Comparison of ENCODE assay signal across 13 mouse cellular contexts in genomic region chr9:60306241-60306640, GRCm38 (mm10).
DNase-seq lines count a peak whose midpoint lies in the region; ATAC-seq and TF ChIP-seq lines count a peak whose summit lies in the region.
"Had no signal": no experiment of that assay in that cellular context is flagged by ENCODE, and none has a peak within 500 bp of the region (broad histone marks: within the 10 kb centered on the region; RNA-seq: fewer than 3 reads in every experiment).

No protein-coding gene starts in this region.

- no peak overlapping the region for H3K4me3 ChIP-seq in kidney, postnatal 0 days (replicated peaks; ENCODE audit: low read depth, low read length)
- no peak overlapping the region for H3K4me3 ChIP-seq in forebrain, embryonic 10.5 days
- H3K4me3 ChIP-seq: limb, embryonic 12.5 days; myocyte had no signal

- H3K36me3 ChIP-seq in kidney, postnatal 0 days (ENCODE audit: insufficient read depth, low read length), result no peaks in the 10 kb centered on the region
- H3K36me3 ChIP-seq in forebrain, embryonic 10.5 days (replicated peaks), result no peaks in the 10 kb centered on the region
- H3K36me3 ChIP-seq: G1E; limb, embryonic 12.5 days had no signal

- WGBS in kidney, postnatal 0 days, result 77% methylated on average over 4 of the region's 4 CpGs
- WGBS in forebrain, embryonic 10.5 days, result 89% methylated on average over 4 of the region's 4 CpGs

- peaks cover 17% of the 10 kb centered on the region for H3K4me1 ChIP-seq in kidney, postnatal 0 days (replicated peaks; ENCODE audit: insufficient read depth, low read length)
- peaks cover 24% of the 10 kb centered on the region for H3K4me1 ChIP-seq in forebrain, embryonic 10.5 days

- no peak; the same call in 1 of the 2 replicates for ATAC-seq in kidney, postnatal 0 days (replicated peaks; ENCODE audit: low FRiP score, low read depth)

- H3K9ac ChIP-seq in kidney, postnatal 0 days (ENCODE audit: low read depth, low read length), result no peak overlapping the region
- H3K9ac ChIP-seq: limb, embryonic 12.5 days had no signal

- H3K27me3 ChIP-seq in kidney, postnatal 0 days (ENCODE audit: insufficient read depth, low read length), result no peaks in the 10 kb centered on the region
- no peaks in the 10 kb centered on the region for H3K27me3 ChIP-seq in forebrain, embryonic 10.5 days (ENCODE audit: poor library complexity, severe bottlenecking)

- peak overlapping the region; percentile 77 for H3K27ac ChIP-seq in kidney, postnatal 0 days
- no peak overlapping the region for H3K27ac ChIP-seq in forebrain, embryonic 10.5 days
- H3K27ac ChIP-seq: limb, embryonic 12.5 days; macrophage had no signal

- no peaks in the 10 kb centered on the region for H3K9me3 ChIP-seq in kidney, postnatal 0 days (replicated peaks; ENCODE audit: low read length)
- H3K9me3 ChIP-seq in forebrain, embryonic 10.5 days, result no peaks in the 10 kb centered on the region
- H3K9me3 ChIP-seq: G1E had no signal

- TF ChIP-seq CTCF in kidney, postnatal 0 days (IDR thresholded peaks at IDR 0.05; ENCODE audit: low read depth), result no peak

- no peak overlapping the region for H3K4me2 ChIP-seq in kidney, postnatal 0 days (ENCODE audit: low read length)
- H3K4me2 ChIP-seq: limb, embryonic 12.5 days had no signal

- DNase-seq in gastrocnemius, postnatal 10 days, result peak; percentile 44
- no peak for DNase-seq in gastrocnemius, postnatal 4 days (ENCODE audit: low spot score in 2 of 2)
- peak; percentile 41 to 54 for DNase-seq in urinary bladder, postnatal 36 days (ENCODE audit: low spot score in 2 of 2)
- DNase-seq in urinary bladder, postnatal 10 days (ENCODE audit: low spot score), result no peak
- no peak for DNase-seq in kidney, postnatal 0 days (ENCODE audit: low spot score)
- DNase-seq in adrenal gland, postnatal 14 days, result no peak
- DNase-seq in forebrain, embryonic 10.5 days (ENCODE audit: extremely low spot score, low spot score), result no peak
- no peak for DNase-seq in adrenal gland, adult 8-10 months
- DNase-seq: heart, postnatal 36 days had no signal

Comparison
In these comparisons a context has a peak if more than half of its experiments do, and no peak if none do; other contexts are left out.
1. DNase-seq: peak in gastrocnemius, postnatal 10 days (single experiment) and urinary bladder, postnatal 36 days (2 of 2); none in gastrocnemius, postnatal 4 days (0 of 2), urinary bladder, postnatal 10 days (single experiment), kidney, postnatal 0 days (single experiment), adrenal gland, postnatal 14 days (single experiment), forebrain, embryonic 10.5 days (single experiment) and adrenal gland, adult 8-10 months (single experiment).